Mouse (Mus musculus) lung, postnatal 0 days (tissue): ENCODE results near the gene Ndufv1.

Experiments used
- CTCF ChIP-seq: IDR thresholded peaks from 2 replicates; pipeline ENCODE4 v1.5.1; 2016; ENCODE audit warnings: antibody characterized with exemption, mild to moderate bottlenecking
- EP300 ChIP-seq: IDR thresholded peaks from 2 replicates; pipeline ENCODE4 v1.6.1; 2016; ENCODE audit warnings: antibody characterized with exemption, mild to moderate bottlenecking, control low read depth

GRCm38 (mm10) chr19:4017921-4018587 lies 5.4 kb upstream of the Ndufv1 start:
- TF ChIP-seq CTCF, result no peak
- TF ChIP-seq EP300, result no peak
